Mouse (Mus musculus): ENCODE measurements around the gene Usp43. TPM values are rescaled to one million over a fixed set of nuclear protein-coding genes. Genes with fewer than 3 reads are reported as not detected.

Gene Usp43
- polyA plus RNA-seq, 1 experiment from 2014 or later, result 3.3 TPM

DNA sequence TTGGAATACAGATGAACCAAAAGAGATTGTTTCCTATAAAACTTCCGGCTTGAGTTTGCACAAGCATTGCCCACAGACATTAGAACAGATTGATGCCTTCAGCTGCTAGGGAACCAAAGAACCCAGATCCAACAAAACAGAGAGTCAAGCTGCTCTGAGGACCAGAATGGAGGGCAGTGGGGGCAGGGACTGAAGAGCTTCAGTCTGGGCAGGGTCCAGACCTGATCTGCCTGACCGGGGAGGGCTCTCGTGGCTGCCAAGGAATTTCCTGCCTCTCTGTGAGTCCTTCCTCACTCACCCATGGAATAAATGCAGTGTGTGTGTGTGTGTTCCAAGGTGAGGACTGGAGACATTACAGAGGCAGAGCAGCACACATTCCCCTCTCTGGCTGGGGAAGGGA lies 26.3 kb upstream of the Usp43 start:
- no peaks in the 10 kb centered on the region for H3K4me1 ChIP-seq (ENCODE audit: control insufficient read depth, insufficient read depth, low read length)
- no peak overlapping the region for H3K9ac ChIP-seq (ENCODE audit: low read depth, low read length)
- 34% methylated on average over 3 of the region's 3 CpGs for WGBS
- no peak for ATAC-seq
- no peaks in the 10 kb centered on the region for H3K27me3 ChIP-seq (replicated peaks; ENCODE audit: control insufficient read depth, insufficient read depth, low read length)
- no peak overlapping the region for H3K27ac ChIP-seq (ENCODE audit: low read length)
- H3K4me3 ChIP-seq (ENCODE audit: low read length), result no peak overlapping the region
- H3K4me2 ChIP-seq (ENCODE audit: low read depth, low read length), result no peak overlapping the region
- no peaks in the 10 kb centered on the region for H3K9me3 ChIP-seq (ENCODE audit: control insufficient read depth, low read length)
- H3K36me3 ChIP-seq (ENCODE audit: control insufficient read depth, insufficient read depth, low read length), result no peaks in the 10 kb centered on the region

DNA sequence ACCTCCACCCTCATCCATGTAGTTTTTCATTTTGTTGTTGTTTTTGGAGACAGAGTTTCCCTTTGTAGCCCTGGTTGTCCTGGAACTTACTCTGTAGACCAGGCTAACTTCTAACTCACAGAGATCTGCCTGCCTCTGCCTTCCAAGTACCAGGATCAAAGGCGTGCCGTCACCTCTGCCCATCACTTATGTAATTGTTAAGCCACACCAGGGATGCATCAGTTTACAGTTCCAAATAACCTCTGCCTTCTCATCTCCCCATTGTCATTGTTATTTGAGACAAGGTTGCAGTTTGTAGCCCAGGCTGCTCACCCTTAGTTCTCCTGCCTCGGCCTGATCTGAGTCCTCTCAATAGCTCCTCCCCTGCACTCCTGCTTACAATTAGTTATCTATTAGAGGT lies 10.2 kb upstream of the Usp43 start:
- no peak for ATAC-seq
- Histone ChIP-seq H3K9me3 (ENCODE audit: control insufficient read depth, low read length) (no peaks in the 10 kb centered on the region), H3K4me2 (ENCODE audit: low read depth, low read length) (no peak overlapping the region), H3K27me3 (replicated peaks; ENCODE audit: control insufficient read depth, insufficient read depth, low read length) (no peaks in the 10 kb centered on the region), H3K9ac (ENCODE audit: low read depth, low read length) (no peak overlapping the region), H3K4me1 (ENCODE audit: control insufficient read depth, insufficient read depth, low read length) (no peaks in the 10 kb centered on the region), H3K4me3 (ENCODE audit: low read length) (no peak overlapping the region), H3K36me3 (ENCODE audit: control insufficient read depth, insufficient read depth, low read length) (no peaks in the 10 kb centered on the region), H3K27ac (ENCODE audit: low read length) (no peak overlapping the region)
- 92% methylated on average over 3 of the region's 3 CpGs for WGBS

DNA sequence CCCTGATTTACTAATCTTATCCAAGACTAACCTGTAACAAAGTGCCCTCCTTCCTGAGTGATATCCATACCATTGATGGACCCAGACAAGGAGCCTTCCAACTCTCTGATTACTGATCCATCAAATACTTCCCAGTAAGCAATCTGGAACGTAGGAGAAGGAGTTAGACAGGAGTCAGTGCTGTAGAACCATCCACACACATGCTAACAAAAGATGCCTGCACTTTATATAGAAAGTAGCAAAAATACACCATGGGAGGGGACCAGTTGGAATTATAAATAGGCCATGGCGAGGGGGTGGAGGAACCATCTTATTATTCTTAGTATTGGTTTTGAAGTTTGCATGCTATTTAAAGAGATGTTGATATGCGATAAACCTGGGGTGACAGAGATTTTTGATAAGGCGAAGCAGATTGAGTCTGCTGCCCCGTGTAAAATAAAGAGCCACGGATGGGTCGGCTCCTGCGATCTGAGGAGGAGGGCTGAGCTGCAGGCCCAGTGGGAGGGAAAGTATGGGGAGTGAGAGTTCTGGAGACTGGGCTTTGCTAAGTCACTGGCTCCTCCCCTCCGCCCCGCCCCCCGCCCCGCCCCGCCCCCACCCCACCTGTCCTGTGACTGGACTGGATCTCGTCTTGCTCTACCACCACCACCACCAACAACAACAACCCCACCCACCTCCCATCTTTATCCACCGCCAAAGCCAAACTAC lies 4.5 kb upstream of the Usp43 start:
- Histone ChIP-seq H3K4me1 (ENCODE audit: control insufficient read depth, insufficient read depth, low read length) (peaks cover 9% of the 10 kb centered on the region; the same call in 1 of the 2 replicates), H3K9ac (ENCODE audit: low read depth, low read length) (no peak overlapping the region), H3K4me3 (ENCODE audit: low read length) (no peak overlapping the region), H3K4me2 (ENCODE audit: low read depth, low read length) (no peak overlapping the region), H3K27ac (ENCODE audit: low read length) (no peak overlapping the region), H3K36me3 (ENCODE audit: control insufficient read depth, insufficient read depth, low read length) (no peaks in the 10 kb centered on the region), H3K9me3 (ENCODE audit: control insufficient read depth, low read length) (no peaks in the 10 kb centered on the region), H3K27me3 (replicated peaks; ENCODE audit: control insufficient read depth, insufficient read depth, low read length) (0 out of 2 replicates have a peak, but pooled peaks cover 2% of the 10 kb centered on the region)
- WGBS, result 18% methylated on average over 15 of the region's 15 CpGs
- no peak for ATAC-seq

DNA sequence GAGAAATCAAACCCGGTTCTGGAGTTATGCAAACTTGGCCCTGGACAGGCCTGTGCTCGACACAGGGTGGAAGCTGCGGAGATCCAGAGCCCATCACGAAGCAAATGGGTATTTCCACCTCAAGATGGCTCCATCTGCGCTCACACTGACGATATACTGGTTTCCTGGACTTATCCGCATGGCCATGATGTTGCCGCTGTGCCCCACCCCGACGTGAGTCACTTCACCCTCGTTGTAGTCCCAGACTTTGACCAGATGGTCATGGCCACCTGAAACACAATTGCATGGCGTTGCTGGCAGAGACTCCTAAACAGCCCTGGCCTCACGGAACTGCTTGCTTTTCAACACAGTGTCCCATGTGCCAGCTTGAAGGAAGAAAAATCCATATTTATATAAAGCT lies 3.0 kb upstream of the Usp43 start:
- Histone ChIP-seq H3K4me2 (ENCODE audit: low read depth, low read length) (no peak overlapping the region), H3K9me3 (ENCODE audit: control insufficient read depth, low read length) (no peaks in the 10 kb centered on the region), H3K36me3 (ENCODE audit: control insufficient read depth, insufficient read depth, low read length) (no peaks in the 10 kb centered on the region), H3K4me3 (ENCODE audit: low read length) (no peak overlapping the region), H3K4me1 (ENCODE audit: control insufficient read depth, insufficient read depth, low read length) (peaks cover 9% of the 10 kb centered on the region; the same call in 1 of the 2 replicates), H3K27me3 (replicated peaks; ENCODE audit: control insufficient read depth, insufficient read depth, low read length) (0 out of 2 replicates have a peak, but pooled peaks cover 2% of the 10 kb centered on the region), H3K9ac (ENCODE audit: low read depth, low read length) (no peak overlapping the region), H3K27ac (ENCODE audit: low read length) (peak overlapping the region; percentile 68)
- ATAC-seq, result peak; percentile 34
- 68% methylated on average over 13 of the region's 13 CpGs for WGBS

DNA sequence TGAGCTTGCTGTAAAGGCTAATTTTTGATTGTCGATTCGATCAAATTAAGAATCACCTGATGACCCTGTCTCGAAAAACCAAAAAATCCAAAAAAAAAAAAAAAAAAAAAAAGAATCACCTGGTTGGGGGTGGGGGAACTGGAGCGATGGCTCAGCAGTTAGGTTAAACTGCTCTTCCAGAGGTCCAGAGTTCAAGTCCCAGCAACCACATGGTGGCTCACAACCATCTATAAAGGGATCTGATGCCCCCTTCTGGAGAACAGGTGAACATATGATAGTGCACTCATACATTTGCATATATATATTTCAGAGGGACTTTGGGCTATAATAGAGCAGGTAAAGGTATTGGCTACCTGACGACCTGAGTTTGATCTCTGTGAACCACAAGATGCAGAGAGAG lies 1.8 kb upstream of the Usp43 start:
- peak overlapping the region; percentile 79 for H3K4me3 ChIP-seq (ENCODE audit: low read length)
- WGBS, result 86% methylated on average over 5 of the region's 5 CpGs
- 0 out of 2 replicates have a peak, but pooled peaks cover 2% of the 10 kb centered on the region for H3K27me3 ChIP-seq (replicated peaks; ENCODE audit: control insufficient read depth, insufficient read depth, low read length)
- H3K36me3 ChIP-seq (ENCODE audit: control insufficient read depth, insufficient read depth, low read length), result no peaks in the 10 kb centered on the region
- no peaks in the 10 kb centered on the region for H3K9me3 ChIP-seq (ENCODE audit: control insufficient read depth, low read length)
- H3K4me1 ChIP-seq (ENCODE audit: control insufficient read depth, insufficient read depth, low read length), result peaks cover 9% of the 10 kb centered on the region; the same call in 1 of the 2 replicates
- H3K4me2 ChIP-seq (ENCODE audit: low read depth, low read length), result peak overlapping the region; percentile 96
- no peak for ATAC-seq
- peak overlapping the region; percentile 86 for H3K27ac ChIP-seq (ENCODE audit: low read length)
- no peak overlapping the region for H3K9ac ChIP-seq (ENCODE audit: low read depth, low read length)

DNA sequence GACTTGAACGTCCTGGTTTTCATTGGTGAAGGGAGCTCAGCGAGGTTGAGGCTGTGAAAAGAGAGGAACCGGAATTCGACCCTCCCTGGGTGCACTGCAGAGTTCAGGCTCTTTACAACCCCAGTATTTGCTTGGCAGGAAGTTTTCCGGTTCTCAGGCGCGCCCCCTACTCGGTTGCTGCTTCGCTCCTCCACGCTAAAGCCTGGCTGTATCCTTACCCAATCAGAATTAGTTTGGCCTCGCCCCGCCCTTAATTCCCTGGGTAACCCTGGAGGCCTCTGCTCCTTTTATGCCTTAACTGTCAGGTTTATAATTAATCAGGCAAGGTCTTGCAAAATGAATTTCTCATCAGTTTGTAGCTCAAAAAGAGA lies 787 bp upstream of the Usp43 start:
- Histone ChIP-seq H3K9ac (ENCODE audit: low read depth, low read length) (peak overlapping the region; percentile 78), H3K4me2 (ENCODE audit: low read depth, low read length) (peak overlapping the region; percentile 96), H3K4me3 (ENCODE audit: low read length) (peak overlapping the region; percentile 79), H3K4me1 (ENCODE audit: control insufficient read depth, insufficient read depth, low read length) (peaks cover 9% of the 10 kb centered on the region; the same call in 1 of the 2 replicates), H3K27me3 (replicated peaks; ENCODE audit: control insufficient read depth, insufficient read depth, low read length) (0 out of 2 replicates have a peak, but pooled peaks cover 2% of the 10 kb centered on the region), H3K36me3 (ENCODE audit: control insufficient read depth, insufficient read depth, low read length) (no peaks in the 10 kb centered on the region), H3K27ac (ENCODE audit: low read length) (peak overlapping the region; percentile 98), H3K9me3 (ENCODE audit: control insufficient read depth, low read length) (no peaks in the 10 kb centered on the region)
- WGBS, result under 1% methylated on average over 12 of the region's 12 CpGs
- peak; percentile 82 for ATAC-seq

DNA sequence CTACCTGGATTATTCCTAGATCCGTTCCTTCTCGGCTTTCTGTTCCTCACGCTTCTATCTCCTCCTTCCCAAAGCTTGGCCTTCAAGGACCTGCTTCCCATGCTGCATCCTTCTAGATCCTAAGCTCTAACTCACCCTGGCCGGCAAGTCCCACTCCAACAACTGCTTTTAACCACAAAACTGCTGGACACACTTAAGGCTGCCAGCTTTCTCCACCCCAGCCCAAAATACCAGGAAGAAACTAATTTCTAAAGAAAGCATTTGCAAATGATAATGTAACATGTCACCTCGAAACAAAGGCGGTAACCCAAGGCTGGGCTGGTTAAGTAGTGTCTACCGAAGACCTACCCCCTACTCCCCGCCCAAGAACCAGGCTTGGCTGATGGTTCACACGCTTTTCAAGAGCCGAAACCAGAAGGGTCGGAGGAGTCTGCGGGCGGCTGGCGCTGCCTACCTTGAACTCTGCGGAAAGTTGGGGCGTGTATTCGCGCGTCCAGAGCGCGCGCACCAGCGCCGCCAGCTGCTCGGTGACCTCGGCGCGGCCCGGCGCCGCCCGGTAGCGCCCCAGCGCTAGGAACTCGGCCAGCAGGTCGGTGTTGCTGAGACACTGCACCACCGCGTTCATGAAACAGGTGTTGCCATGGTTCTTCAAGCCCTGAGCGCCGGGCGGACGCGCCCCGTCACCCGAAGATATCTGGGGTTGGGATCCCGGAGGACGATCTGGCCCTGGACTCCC lies 694 bp downstream of the Usp43 start:
- H3K9me3 ChIP-seq (ENCODE audit: control insufficient read depth, low read length), result no peaks in the 10 kb centered on the region
- peak overlapping the region; percentile 96 for H3K4me2 ChIP-seq (ENCODE audit: low read depth, low read length)
- WGBS, result 3% methylated on average over 47 of the region's 47 CpGs
- peak overlapping the region; percentile 98 for H3K27ac ChIP-seq (ENCODE audit: low read length)
- H3K9ac ChIP-seq (ENCODE audit: low read depth, low read length), result peak overlapping the region; percentile 78
- H3K4me3 ChIP-seq (ENCODE audit: low read length), result peak overlapping the region; percentile 79
- peak; percentile 34 for ATAC-seq
- peaks cover 6% of the 10 kb centered on the region; the same call in 1 of the 2 replicates for H3K4me1 ChIP-seq (ENCODE audit: control insufficient read depth, insufficient read depth, low read length)
- H3K36me3 ChIP-seq (ENCODE audit: control insufficient read depth, insufficient read depth, low read length), result no peaks in the 10 kb centered on the region
- 0 out of 2 replicates have a peak, but pooled peaks cover 2% of the 10 kb centered on the region for H3K27me3 ChIP-seq (replicated peaks; ENCODE audit: control insufficient read depth, insufficient read depth, low read length)

DNA sequence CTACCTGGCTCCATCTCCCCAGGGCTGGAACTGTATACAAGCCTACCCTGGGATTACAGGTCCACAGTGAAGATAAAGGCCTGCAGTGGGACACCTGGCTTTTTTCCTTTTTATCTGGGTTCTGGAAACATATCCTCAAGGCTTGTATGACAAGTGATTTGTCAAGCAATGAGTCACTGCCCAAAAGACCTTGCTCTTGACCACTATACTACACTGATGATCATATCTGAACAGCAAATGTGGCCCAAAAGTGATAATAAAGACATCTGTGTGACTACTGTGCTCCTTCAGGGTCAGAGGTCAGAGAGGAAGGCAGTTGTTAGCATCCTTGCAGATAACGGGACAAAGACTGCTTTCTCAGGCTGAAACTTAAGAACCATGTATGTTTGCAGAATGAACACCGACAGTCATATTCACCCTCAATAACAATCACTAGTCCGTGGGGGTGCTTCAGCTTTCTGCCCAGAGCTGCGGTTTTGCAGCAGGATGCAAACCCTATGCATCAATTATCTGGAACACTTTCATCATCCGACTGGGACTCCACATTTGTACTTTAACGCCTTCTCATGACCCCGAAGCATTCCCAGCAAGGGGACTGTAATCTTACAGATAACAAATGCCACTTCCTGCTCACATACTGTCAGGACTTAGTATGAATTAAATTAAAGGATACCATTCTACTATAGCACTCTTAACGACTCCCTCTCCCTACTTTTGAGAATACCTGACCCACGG lies 1.6 kb downstream of the Usp43 start:
- 39% methylated on average over 9 of the region's 9 CpGs for WGBS
- Histone ChIP-seq H3K27me3 (replicated peaks; ENCODE audit: control insufficient read depth, insufficient read depth, low read length) (0 out of 2 replicates have a peak, but pooled peaks cover 2% of the 10 kb centered on the region), H3K4me1 (ENCODE audit: control insufficient read depth, insufficient read depth, low read length) (no peaks in the 10 kb centered on the region), H3K4me2 (ENCODE audit: low read depth, low read length) (peak overlapping the region; percentile 96), H3K36me3 (ENCODE audit: control insufficient read depth, insufficient read depth, low read length) (no peaks in the 10 kb centered on the region), H3K4me3 (ENCODE audit: low read length) (peak overlapping the region; percentile 79), H3K9me3 (ENCODE audit: control insufficient read depth, low read length) (no peaks in the 10 kb centered on the region), H3K27ac (ENCODE audit: low read length) (no peak overlapping the region), H3K9ac (ENCODE audit: low read depth, low read length) (0 out of 2 replicates have a peak overlapping the region, but pooled peaks have one; percentile 78)
- no peak for ATAC-seq

DNA sequence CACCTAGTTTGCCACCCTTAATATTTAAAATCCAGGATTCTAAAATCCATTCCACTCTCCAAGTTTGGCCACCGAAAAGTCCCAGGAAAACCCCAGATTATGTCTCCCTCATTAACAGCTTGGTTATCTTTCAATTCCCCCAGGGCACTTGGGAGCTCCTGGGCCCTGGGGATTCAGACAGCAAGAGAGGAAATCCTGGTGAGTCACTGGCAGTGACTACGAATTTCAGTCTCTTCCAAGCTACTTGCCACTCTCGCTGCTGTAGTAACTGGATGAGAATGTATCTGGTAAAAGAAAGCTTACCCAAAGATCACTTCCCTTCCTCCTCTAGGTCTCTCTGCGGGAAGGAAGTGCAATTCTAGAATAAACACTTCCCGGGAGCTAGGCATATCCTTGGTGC lies 2.4 kb downstream of the Usp43 start:
- Histone ChIP-seq H3K9ac (ENCODE audit: low read depth, low read length) (no peak overlapping the region), H3K27me3 (replicated peaks; ENCODE audit: control insufficient read depth, insufficient read depth, low read length) (0 out of 2 replicates have a peak, but pooled peaks cover 2% of the 10 kb centered on the region), H3K27ac (ENCODE audit: low read length) (no peak overlapping the region), H3K9me3 (ENCODE audit: control insufficient read depth, low read length) (no peaks in the 10 kb centered on the region), H3K36me3 (ENCODE audit: control insufficient read depth, insufficient read depth, low read length) (no peaks in the 10 kb centered on the region), H3K4me1 (ENCODE audit: control insufficient read depth, insufficient read depth, low read length) (0 out of 2 replicates have a peak, but pooled peaks cover 5% of the 10 kb centered on the region), H3K4me2 (ENCODE audit: low read depth, low read length) (peak overlapping the region; percentile 96; the same call in 1 of the 2 replicates), H3K4me3 (ENCODE audit: low read length) (no peak overlapping the region)
- no peak for ATAC-seq
- 58% methylated on average over 5 of the region's 5 CpGs for WGBS
